Mouse (Mus musculus) ZHBTc4 (cell line): Measurements from ENCODE around the gene Hormad1.

Experiments used
- DNase-seq: peaks from one replicate; pipeline ENCODE4 v3.0.0-alpha.2; 2011; ENCODE audit warnings: low read depth, low spot score

Gene Hormad1

GRCm38 (mm10) chr3:95635636-95636035, 76.2 kb downstream of the Hormad1 start:
- DNase-seq: no peak

GRCm38 (mm10) chr3:95636072-95636471, 76.6 kb downstream of the Hormad1 start:
- peak; percentile 40 for DNase-seq
